Mouse (Mus musculus) layer of hippocampus, postnatal 25 days (tissue): ENCODE measurements at regions not wholly inside any gene's neighbourhood (a gene's known extent, or its start where the extent isn't known, plus 50 kb on each side); places are given as distances from the start of the nearest gene placed in this dataset.

Source experiments
- DNase-seq, 2 experiments: peaks; one replicate each; pipeline ENCODE4 v3.0.0; 2022; ENCODE audit warnings: mixed read lengths in 2 of 2, low spot score in 1 of 2; ENCODE audit errors: extremely low spot score in 1 of 2

GRCm38 (mm10) chr13:83439619-83440436, 64.0 kb upstream of the Mef2c start:
- no peak for DNase-seq

GRCm38 (mm10) chr13:83444277-83444676, 59.6 kb upstream of the Mef2c start:
- no peak for DNase-seq

- no peak for DNase-seq
Measured at GRCm38 (mm10) chr13:83450820-83451219, 53.0 kb upstream of the Mef2c start.

- DNase-seq, result no peak
Measured at GRCm38 (mm10) chr13:83452987-83453386, 50.8 kb upstream of the Mef2c start.
